Mouse (Mus musculus): ENCODE data around the gene Thrb.

Thrb gene

GRCm38 (mm10) chr14:18022351-18022750 is 362.3 kb downstream of the Thrb start:
- in situ Hi-C loops (cut with MboI, MseI): no loop called here

DNA sequence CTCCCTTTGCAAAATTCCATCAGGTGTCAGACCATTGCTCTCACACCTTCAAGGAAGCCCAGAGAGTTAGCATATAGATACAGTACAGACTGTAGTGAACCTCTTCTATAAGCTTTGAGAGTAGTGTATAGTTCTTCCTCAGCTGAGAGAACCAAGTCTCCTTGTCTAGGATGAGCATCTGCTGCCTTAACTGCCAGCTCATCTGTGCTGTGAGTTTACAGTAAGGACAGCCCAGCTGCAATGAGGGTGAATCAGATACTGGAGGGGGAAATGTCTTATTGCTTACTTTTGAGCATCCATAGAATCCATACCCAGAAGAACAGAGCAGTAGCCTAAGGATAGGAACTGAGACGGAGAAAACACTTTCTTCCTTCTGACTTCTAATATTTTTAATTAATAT is 367.8 kb downstream of the Thrb start:
- in situ Hi-C loops (cut with MboI, MseI): no loop called here

- in situ Hi-C loops (cut with MboI, MseI): no loop called here
Observed at GRCm38 (mm10) chr14:18029181-18029932, 369.3 kb downstream of the Thrb start.

GRCm38 (mm10) chr14:18031941-18032340 is 371.9 kb downstream of the Thrb start:
- in situ Hi-C loops (cut with MboI, MseI): no loop called here

GRCm38 (mm10) chr14:18036573-18036972 is 376.5 kb downstream of the Thrb start:
- in situ Hi-C loops (cut with MboI, MseI): no loop called here

- in situ Hi-C loops (cut with MboI, MseI): no loop called here
Observed at GRCm38 (mm10) chr14:18062082-18062772, 402.2 kb downstream of the Thrb start.
